Mouse (Mus musculus) midbrain, embryonic 14.5 days (tissue): ENCODE results near the gene Sez6. TPM values are rescaled to one million over a fixed set of nuclear protein-coding genes. Genes with fewer than 3 reads are reported as not detected.

Source experiments
- ATAC-seq: fragments of 200-750 bp; cut with Nextera tagmentation; 2 replicates; pipeline ENCODE4 v1.8.0; 2017; ENCODE audit warnings: moderate number of reproducible peaks, moderate library complexity; ENCODE audit not compliant: low FRiP score, low TSS enrichment
- DNase-seq: peaks from one replicate; pipeline ENCODE4 v3.0.0-alpha.2; 2015
- H3K27ac ChIP-seq: fragments of 300-500 bp; sonication (generic); replicated peaks from 2 replicates; pipeline ENCODE4 v1.5.1; 2014; ENCODE audit warnings: mild to moderate bottlenecking, low read depth, low read length, moderate library complexity
- H3K27me3 ChIP-seq: fragments of 300-500 bp; sonication (generic); 2 replicates; pipeline ENCODE4 v1.6.1; 2014; ENCODE audit warnings: low read length, control low read depth, mixed read lengths; ENCODE audit not compliant: control insufficient read depth, insufficient read depth
- H3K36me3 ChIP-seq: fragments of 300-500 bp; sonication (generic); 2 replicates; pipeline ENCODE4 v1.6.1; 2014; ENCODE audit warnings: low read length, control low read depth; ENCODE audit not compliant: control insufficient read depth, insufficient read depth
- H3K4me1 ChIP-seq: fragments of 300-500 bp; sonication (generic); 2 replicates; pipeline ENCODE4 v1.6.1; 2014; ENCODE audit warnings: mild to moderate bottlenecking, antibody characterized with exemption, low read length, control low read depth; ENCODE audit not compliant: control insufficient read depth, insufficient read depth
- H3K4me2 ChIP-seq: fragments of 300-500 bp; sonication (generic); 2 replicates; pipeline ENCODE4 v1.6.1; 2014; ENCODE audit warnings: mild to moderate bottlenecking, low read length, moderate library complexity
- H3K4me3 ChIP-seq: fragments of 300-500 bp; sonication (generic); replicated peaks from 2 replicates; pipeline ENCODE4 v1.5.1; 2014; ENCODE audit warnings: low read depth, low read length
- H3K9ac ChIP-seq: fragments of 300-500 bp; sonication (generic); replicated peaks from 2 replicates; pipeline ENCODE4 v1.6.1; 2014; ENCODE audit warnings: mild to moderate bottlenecking, low read length, moderate library complexity
- H3K9me3 ChIP-seq: fragments of 300-500 bp; sonication (generic); 2 replicates; pipeline ENCODE4 v1.6.1; 2016; ENCODE audit warnings: low read length, control low read depth, mixed read lengths; ENCODE audit not compliant: control insufficient read depth
- WGBS: fragments of 180-500 bp; shearing (Covaris S2); extraction: QIAGEN DNeasy Blood & Tissue Kit; methylation state at CpG from one replicate; pipeline ENCODE4 v1.1.7; 2014; 5-methylcytosine and 5-hydroxymethylcytosine counted together
- polyA plus RNA-seq: library from polyadenylated mRNA; unstranded; fragments of >200 nt; fragmentation: Nextera tagmentation; extraction: Ambion mirVana; gene quantifications from 2 replicates; pipeline ENCODE4 v1.2.1, GENCODE M21; 2014

Gene Sez6
- polyA plus RNA-seq, 1 experiment from 2014 or later: 121 TPM

- H3K27ac ChIP-seq: peak overlapping the region; percentile 90
- ATAC-seq (no peak), DNase-seq (no peak)
- H3K9ac ChIP-seq: no peak overlapping the region; the same call in 1 of the 2 replicates
- H3K4me1 ChIP-seq: peaks cover 72% of the 10 kb centered on the region
- H3K27me3 ChIP-seq: peaks cover 6% of the 10 kb centered on the region; the same call in 1 of the 2 replicates
- H3K4me2 ChIP-seq: peak overlapping the region; percentile 37
- no peak overlapping the region for H3K4me3 ChIP-seq
- H3K36me3 ChIP-seq: no peaks in the 10 kb centered on the region
- 11% methylated on average over 6 of the region's 6 CpGs for whole genome bisulfite sequencing
- no peaks in the 10 kb centered on the region for H3K9me3 ChIP-seq
Measured at GRCm38 (mm10) chr11:77893283-77893682, 37.3 kb upstream of the Sez6 start.

DNA sequence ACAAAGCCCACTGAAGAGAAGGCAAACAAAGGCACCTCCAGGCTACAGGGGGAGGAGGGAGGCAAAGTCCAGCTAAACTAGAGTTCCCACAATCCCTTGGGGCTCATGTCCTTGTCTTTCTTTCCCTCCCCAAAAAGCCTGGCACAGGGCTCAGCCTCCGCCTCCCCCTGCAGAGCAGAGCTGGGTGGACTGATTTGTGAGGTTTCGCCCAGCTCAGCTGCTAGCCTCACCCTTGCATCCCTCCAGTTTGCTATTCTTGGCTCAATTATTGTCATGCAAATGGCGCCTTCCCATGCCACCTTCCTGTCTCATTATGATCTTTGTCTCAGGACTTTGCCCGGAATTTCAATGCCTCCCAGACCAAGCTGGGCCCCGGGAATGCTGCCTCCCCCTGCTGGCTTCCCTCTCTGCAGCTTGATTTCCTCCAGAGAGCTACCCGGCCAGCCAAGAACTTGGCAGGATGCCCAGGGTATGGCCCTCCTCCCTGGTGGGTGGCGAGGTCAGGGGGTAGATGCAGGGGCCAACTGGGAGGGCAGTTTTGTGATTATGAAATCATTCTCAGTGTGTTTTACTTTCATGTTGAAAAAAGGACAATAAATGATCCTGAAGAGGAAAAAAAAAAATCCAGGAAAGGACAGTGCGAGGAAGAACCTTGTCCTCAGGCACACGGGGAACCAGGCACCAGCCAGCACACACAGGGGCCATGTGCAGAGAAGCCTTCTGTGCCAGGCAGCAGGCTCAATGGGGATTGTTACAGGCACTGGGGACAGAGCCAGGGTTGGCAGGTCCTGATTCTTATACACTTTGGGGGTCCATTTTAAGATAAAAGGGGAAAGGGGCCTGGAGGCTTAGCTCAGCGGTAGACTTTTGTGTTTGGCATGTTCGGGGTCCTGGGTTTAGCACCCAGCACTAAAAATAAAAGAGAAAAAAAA, 36.5 kb upstream of the Sez6 start, which contains the start of gene Pipox:
Pipox (minus strand) TSS at position 310 of the 932 bp plus-strand sequence.
- Histone ChIP-seq H3K4me2 (peak within 1 kb of the TSS; percentile 37), H3K36me3 (no peaks in the 10 kb centered on the region), H3K27me3 (peaks cover 6% of the 10 kb centered on the region; the same call in 1 of the 2 replicates), H3K4me3 (no peak within 1 kb of the TSS), H3K9ac (no peak within 1 kb of the TSS; the same call in 1 of the 2 replicates), H3K9me3 (no peaks in the 10 kb centered on the region), H3K4me1 (peaks cover 80% of the 10 kb centered on the region), H3K27ac (peak within 1 kb of the TSS; percentile 90)
- DNase-seq (peak; percentile 88), ATAC-seq (peak; percentile 86)
- 4% methylated on average over 11 of the region's 11 CpGs for WGBS

GRCm38 (mm10) chr11:77894967-77895366, 35.6 kb upstream of the Sez6 start:
- Histone ChIP-seq H3K9me3 (no peaks in the 10 kb centered on the region), H3K36me3 (no peaks in the 10 kb centered on the region), H3K27ac (peak overlapping the region; percentile 87; the same call in 1 of the 2 replicates), H3K4me1 (peaks cover 80% of the 10 kb centered on the region), H3K9ac (no peak overlapping the region), H3K27me3 (peaks cover 6% of the 10 kb centered on the region; the same call in 1 of the 2 replicates), H3K4me2 (no peak overlapping the region), H3K4me3 (no peak overlapping the region)
- ATAC-seq: no peak
- 60% methylated on average over 2 of the region's 2 CpGs for WGBS
- no peak for DNase-seq

GRCm38 (mm10) chr11:77896011-77896410, 34.6 kb upstream of the Sez6 start:
- ATAC-seq: no peak
- peak overlapping the region; percentile 87 for H3K27ac ChIP-seq
- H3K9me3 ChIP-seq: no peaks in the 10 kb centered on the region
- no peaks in the 10 kb centered on the region for H3K36me3 ChIP-seq
- H3K4me1 ChIP-seq: peaks cover 79% of the 10 kb centered on the region
- H3K4me3 ChIP-seq: no peak overlapping the region
- WGBS: 31% methylated on average over 9 of the region's 9 CpGs
- no peak for DNase-seq
- no peaks in the 10 kb centered on the region for H3K27me3 ChIP-seq
- H3K4me2 ChIP-seq: peak overlapping the region; percentile 43
- H3K9ac ChIP-seq: peak overlapping the region; percentile 45; the same call in 1 of the 2 replicates

GRCm38 (mm10) chr11:77896480-77896819, 34.1 kb upstream of the Sez6 start:
- H3K4me3 ChIP-seq: no peak overlapping the region
- H3K27me3 ChIP-seq: no peaks in the 10 kb centered on the region
- DNase-seq (no peak), ATAC-seq (no peak)
- peak overlapping the region; percentile 87 for H3K27ac ChIP-seq
- H3K9me3 ChIP-seq: no peaks in the 10 kb centered on the region
- peaks cover 81% of the 10 kb centered on the region for H3K4me1 ChIP-seq
- peak overlapping the region; percentile 43 for H3K4me2 ChIP-seq
- H3K9ac ChIP-seq: peak overlapping the region; percentile 45; the same call in 1 of the 2 replicates
- 4% methylated on average over 6 of the region's 6 CpGs for WGBS
- H3K36me3 ChIP-seq: no peaks in the 10 kb centered on the region

DNA sequence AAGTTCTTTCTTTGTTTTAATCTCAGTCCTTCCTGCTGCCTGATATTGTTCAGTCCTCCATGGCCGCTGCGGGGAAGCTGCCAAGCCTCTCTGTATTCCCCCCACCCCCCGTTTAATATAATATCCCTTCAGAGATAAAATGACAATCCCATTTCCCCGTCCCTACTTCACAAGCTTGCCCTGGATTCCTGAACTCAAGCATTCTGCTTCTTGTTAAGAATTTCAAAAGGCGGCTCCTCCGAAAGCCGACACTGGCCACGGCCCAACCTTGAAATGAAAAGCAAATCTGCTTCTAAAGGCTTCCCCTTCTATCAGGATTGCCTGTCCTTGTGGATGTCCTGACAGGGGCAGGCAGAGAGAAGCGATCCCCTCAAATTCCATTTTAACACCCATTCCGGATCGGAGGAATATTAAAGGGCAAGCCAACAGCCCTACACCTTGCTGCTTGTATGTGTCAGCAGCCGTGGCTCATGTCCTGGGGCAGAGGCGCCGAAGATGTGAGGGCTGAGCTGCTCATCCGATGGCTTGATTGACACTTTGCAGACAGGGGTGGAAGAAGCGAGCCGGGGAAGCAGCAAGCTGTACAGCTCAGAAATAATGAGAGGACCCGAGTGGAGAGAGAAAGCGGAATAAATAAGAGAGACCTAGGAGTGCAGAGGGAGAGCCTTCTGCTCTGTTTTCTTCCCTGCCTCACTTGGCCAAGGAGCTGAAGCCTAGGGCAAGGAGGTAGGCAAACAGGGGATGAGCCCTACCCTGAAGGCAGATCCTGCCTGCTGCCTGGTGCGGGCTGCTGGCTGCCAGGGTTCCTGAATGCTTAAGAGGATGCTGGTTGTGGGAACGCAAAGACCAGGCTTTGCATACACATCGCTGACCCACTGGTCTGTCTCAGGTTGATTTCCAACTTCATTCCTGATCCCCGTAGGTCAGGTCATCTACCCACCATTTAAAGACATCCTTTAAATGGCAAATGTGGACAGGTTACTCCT, 33.5 kb upstream of the Sez6 start:
- peaks cover 83% of the 10 kb centered on the region for H3K4me1 ChIP-seq
- no peaks in the 10 kb centered on the region for H3K9me3 ChIP-seq
- peak overlapping the region; percentile 9; the same call in 1 of the 2 replicates for H3K4me3 ChIP-seq
- peak overlapping the region; percentile 87 for H3K27ac ChIP-seq
- DNase-seq (peak; percentile 83), ATAC-seq (peak; percentile 24; the same call in 1 of the 2 replicates)
- no peaks in the 10 kb centered on the region for H3K27me3 ChIP-seq
- peak overlapping the region; percentile 43 for H3K4me2 ChIP-seq
- no peaks in the 10 kb centered on the region for H3K36me3 ChIP-seq
- WGBS: 3% methylated on average over 23 of the region's 23 CpGs
- H3K9ac ChIP-seq: peak overlapping the region; percentile 45

- H3K4me2 ChIP-seq: no peak overlapping the region
- ATAC-seq: no peak
- H3K9me3 ChIP-seq: no peaks in the 10 kb centered on the region
- H3K4me1 ChIP-seq: peaks cover 59% of the 10 kb centered on the region
- H3K4me3 ChIP-seq: no peak overlapping the region
- no peaks in the 10 kb centered on the region for H3K27me3 ChIP-seq
- no peak overlapping the region for H3K9ac ChIP-seq
- no peak overlapping the region for H3K27ac ChIP-seq
- DNase-seq: no peak
- WGBS: 92% methylated on average over 3 of the region's 3 CpGs
- no peaks in the 10 kb centered on the region for H3K36me3 ChIP-seq
Measured at GRCm38 (mm10) chr11:77900187-77900586, 30.4 kb upstream of the Sez6 start.

DNA sequence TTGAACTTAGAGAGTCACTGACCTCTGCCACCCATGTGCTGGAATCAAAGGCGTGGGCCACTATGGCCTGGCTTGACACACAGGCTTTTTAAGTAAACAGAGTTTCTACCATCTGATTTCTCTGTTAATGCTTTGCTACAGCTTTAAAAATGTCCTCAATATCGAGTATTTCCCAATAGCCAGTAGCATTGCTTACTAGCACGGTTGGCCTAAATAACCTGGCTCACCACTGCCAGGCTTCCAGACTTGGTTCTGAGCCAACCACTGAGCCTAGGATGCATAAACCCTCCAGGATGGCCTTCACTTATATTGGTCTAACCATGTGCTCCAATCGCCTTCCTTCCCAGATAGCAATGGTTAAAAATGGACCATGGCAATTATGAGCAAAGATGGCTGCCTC, 29.9 kb upstream of the Sez6 start:
- WGBS: 90% methylated on average over 4 of the region's 4 CpGs
- H3K27me3 ChIP-seq: no peaks in the 10 kb centered on the region
- no peak overlapping the region for H3K9ac ChIP-seq
- H3K4me3 ChIP-seq: no peak overlapping the region
- H3K36me3 ChIP-seq: no peaks in the 10 kb centered on the region
- H3K4me1 ChIP-seq: peaks cover 54% of the 10 kb centered on the region
- peak overlapping the region; percentile 66; the same call in 1 of the 2 replicates for H3K27ac ChIP-seq
- DNase-seq: no peak
- ATAC-seq: no peak
- no peak overlapping the region for H3K4me2 ChIP-seq
- no peaks in the 10 kb centered on the region for H3K9me3 ChIP-seq
